Mouse (Mus musculus) bone marrow, adult 2 months (tissue): ENCODE results near the gene Ptpru.

Experiments
- CTCF ChIP-seq: fragments of 200-500 bp; IDR thresholded peaks from 2 replicates; pipeline ENCODE4 v1.5.1; 2011; ENCODE audit warnings: low read length, control low read depth; ENCODE audit not compliant: control insufficient read depth, insufficient read depth
- POLR2A ChIP-seq: fragments of 200-500 bp; IDR thresholded peaks from 2 replicates; pipeline ENCODE4 v1.6.1; 2011; ENCODE audit warnings: low read depth, mild to moderate bottlenecking, control low read depth, low read length, borderline replicate concordance; ENCODE audit not compliant: control insufficient read depth

- TF ChIP-seq POLR2A (no peak), CTCF (no peak)
Observed at GRCm38 (mm10) chr4:131854950-131855349, 16.9 kb upstream of the Ptpru start.
